ENCODE assay signal across 28 mouse cellular contexts in the genomic region with DNA sequence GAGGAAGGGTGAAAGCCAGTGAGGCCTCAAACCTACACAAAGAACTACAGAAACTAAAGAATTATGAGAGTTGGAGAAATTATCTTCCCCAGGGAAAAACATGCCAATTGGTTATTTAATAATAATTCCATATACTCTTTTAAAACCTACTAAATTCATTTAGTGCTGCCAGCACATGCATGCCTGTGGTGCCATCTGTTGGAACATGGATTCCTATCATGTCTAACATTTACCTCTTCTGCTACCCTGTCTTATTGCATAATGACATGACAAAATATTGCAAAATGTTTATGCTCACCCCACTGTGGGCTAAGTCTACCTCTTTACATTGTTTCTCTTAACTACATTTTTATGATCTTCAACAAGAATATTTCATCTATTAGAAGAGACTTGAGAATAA.
DNase-seq lines count a peak whose midpoint lies in the region; ATAC-seq and TF ChIP-seq lines count a peak whose summit lies in the region.
"Had no signal": no experiment of that assay in that cellular context is flagged by ENCODE, and none has a peak within 500 bp of the region (broad histone marks: within the 10 kb centered on the region; RNA-seq: fewer than 3 reads in every experiment).

No protein-coding gene starts in this region.

- no peaks in the 10 kb centered on the region for H3K27me3 ChIP-seq in thymus, adult 2 months (ENCODE audit: control insufficient read depth, insufficient read depth, low read length)
- H3K27me3 ChIP-seq in Patski: peaks cover 13% of the 10 kb centered on the region
- no peaks in the 10 kb centered on the region for H3K27me3 ChIP-seq in stomach, postnatal 0 days (ENCODE audit: control insufficient read depth, insufficient read depth, low read length)
- H3K27me3 ChIP-seq: embryonic facial prominence, embryonic 12.5 days; forebrain, embryonic 15.5 days; hindbrain, embryonic 13.5 days; midbrain, embryonic 15.5 days; neural tube, embryonic 13.5 days had no signal

- POLR2A ChIA-PET in Patski (lab: Charles Lee): no interaction called here

- H3K4me3 ChIP-seq in thymus, adult 2 months (ENCODE audit: control insufficient read depth, insufficient read depth, low read length): no peak overlapping the region
- H3K4me3 ChIP-seq in stomach, postnatal 0 days (ENCODE audit: low read depth, low read length): no peak overlapping the region
- H3K4me3 ChIP-seq: embryonic facial prominence, embryonic 12.5 days; forebrain, embryonic 15.5 days; hindbrain, embryonic 13.5 days; midbrain, embryonic 15.5 days; neural tube, embryonic 13.5 days had no signal

- H3K4me1 ChIP-seq in thymus, adult 2 months (replicated peaks; ENCODE audit: control insufficient read depth, insufficient read depth, low read length): no peaks in the 10 kb centered on the region
- H3K4me1 ChIP-seq in stomach, postnatal 0 days (replicated peaks; ENCODE audit: control insufficient read depth, insufficient read depth): no peaks in the 10 kb centered on the region
- H3K4me1 ChIP-seq: embryonic facial prominence, embryonic 12.5 days; forebrain, embryonic 15.5 days; hindbrain, embryonic 13.5 days; midbrain, embryonic 15.5 days; neural tube, embryonic 13.5 days had no signal

- in situ Hi-C loops in Patski (cut with MboI; ENCODE audit: low pct_unique_long_range_greater_than_20kb): no loop called here

- no peak overlapping the region for H3K9ac ChIP-seq in stomach, postnatal 0 days (ENCODE audit: low read length)
- H3K9ac ChIP-seq: embryonic facial prominence, embryonic 12.5 days; forebrain, embryonic 15.5 days; hindbrain, embryonic 13.5 days; liver, embryonic 14.5 days; lung, embryonic 14.5 days; midbrain, embryonic 15.5 days; neural tube, embryonic 13.5 days had no signal

- no peaks in the 10 kb centered on the region for H3K36me3 ChIP-seq in thymus, adult 2 months (ENCODE audit: control insufficient read depth, insufficient read depth, low read length)
- no peaks in the 10 kb centered on the region for H3K36me3 ChIP-seq in stomach, postnatal 0 days (ENCODE audit: control insufficient read depth, insufficient read depth, low read length)
- H3K36me3 ChIP-seq: embryonic facial prominence, embryonic 12.5 days; forebrain, embryonic 15.5 days; hindbrain, embryonic 13.5 days; midbrain, embryonic 15.5 days; neural tube, embryonic 13.5 days had no signal

- TF ChIP-seq CTCF in thymus, adult 2 months (IDR thresholded peaks at IDR 0.05; ENCODE audit: borderline replicate concordance, control insufficient read depth, extremely low read depth, insufficient read depth, low read length, poor library complexity): no peak
- TF ChIP-seq CTCF in Patski (IDR thresholded peaks at IDR 0.05): peak; percentile 18
- TF ChIP-seq CTCF in stomach, postnatal 0 days (IDR thresholded peaks at IDR 0.05; ENCODE audit: low read depth): peak; percentile 41

- no peak for ATAC-seq in Patski
- ATAC-seq in stomach, postnatal 0 days (ENCODE audit: low FRiP score, low TSS enrichment): no peak
- ATAC-seq: forebrain, embryonic 15.5 days; midbrain, embryonic 15.5 days had no signal

- TF ChIP-seq POLR2A in thymus, adult 2 months (IDR thresholded peaks at IDR 0.05; ENCODE audit: control insufficient read depth, extremely low read depth, insufficient read depth, low read length, poor library complexity): no peak

- H3K4me2 ChIP-seq in stomach, postnatal 0 days (replicated peaks; ENCODE audit: low read depth): no peak overlapping the region
- H3K4me2 ChIP-seq: embryonic facial prominence, embryonic 12.5 days; forebrain, embryonic 15.5 days; heart, embryonic 11.5 days; hindbrain, embryonic 13.5 days; lung, embryonic 14.5 days; midbrain, embryonic 15.5 days; neural tube, embryonic 13.5 days had no signal

- H3K9me3 ChIP-seq in stomach, postnatal 0 days (ENCODE audit: control insufficient read depth, low read length): no peaks in the 10 kb centered on the region
- H3K9me3 ChIP-seq: embryonic facial prominence, embryonic 12.5 days; forebrain, embryonic 15.5 days; hindbrain, embryonic 13.5 days; midbrain, embryonic 15.5 days; neural tube, embryonic 13.5 days had no signal

- no peak for TF ChIP-seq EP300 in stomach, postnatal 0 days (optimal IDR thresholded peaks at IDR 0.05)

- peak; percentile 5 for DNase-seq in thymus, adult 2 months
- DNase-seq in thymus, postnatal 25 days: no peak
- peak; percentile 47 for DNase-seq in CD4-positive helper T cell, adult 2 months (ENCODE audit: low read depth, low spot score)
- no peak for DNase-seq in Patski (ENCODE audit: low read depth, low spot score)
- DNase-seq in stomach, postnatal 0 days (ENCODE audit: low spot score): no peak
- no peak for DNase-seq in lung, adult 18-20 months
- no peak for DNase-seq in urinary bladder, postnatal 36 days (ENCODE audit: low spot score in 2 of 2)
- DNase-seq: adrenal gland, postnatal 14 days; cerebellum, adult 11 months; cerebellum, adult 9-11 months; embryo, embryonic 11 days; gastrocnemius, postnatal 25 days; heart, adult 18-20 months; heart, postnatal 36 days; kidney, adult 11 months; kidney, postnatal 36 days; layer of hippocampus, postnatal 36 days; liver; lung, embryonic 14.5 days; lung, postnatal 14 days; right cerebral cortex, postnatal 4 days had no signal

- H3K27ac ChIP-seq in thymus, adult 2 months (ENCODE audit: control insufficient read depth, insufficient read depth, low read length): no peak overlapping the region
- no peak overlapping the region for H3K27ac ChIP-seq in stomach, postnatal 0 days (replicated peaks)
- H3K27ac ChIP-seq: embryonic facial prominence, embryonic 12.5 days; forebrain, embryonic 15.5 days; hindbrain, embryonic 13.5 days; liver, embryonic 14.5 days; midbrain, embryonic 15.5 days; neural tube, embryonic 13.5 days had no signal

- CTCF ChIA-PET in Patski (lab: Charles Lee): no interaction called here

Comparison
In these comparisons a context has a peak if more than half of its experiments do, and no peak if none do; other contexts are left out.
1. DNase-seq: peak in thymus, adult 2 months (single experiment) and CD4-positive helper T cell, adult 2 months (single experiment); none in thymus, postnatal 25 days (single experiment), Patski (single experiment), stomach, postnatal 0 days (single experiment), lung, adult 18-20 months (0 of 2) and urinary bladder, postnatal 36 days (0 of 2).